Mouse (Mus musculus) MEL (cell line): ENCODE results near the gene Abca2. TPM values are rescaled to one million over a fixed set of nuclear protein-coding genes. Genes with fewer than 3 reads are reported as not detected.
A peak's percentile ranks its signal among the peaks of the same experiment; 100 is the strongest.

ENCODE experiments used
- DNase-seq: peaks from one replicate; pipeline ENCODE4 v3.0.0; 2011; ENCODE audit warnings: low read depth, low spot score
- H3K27ac ChIP-seq: 2 replicates; pipeline ENCODE4 v1.5.1; 2012; ENCODE audit warnings: low read depth, mild to moderate bottlenecking, control low read depth, low read length, moderate library complexity; ENCODE audit not compliant: control insufficient read depth
- H3K27me3 ChIP-seq, 2 experiments: fragments of 150-350 bp in 1 of 2; sonication (generic) in 1 of 2; 2 replicates each; pipeline ENCODE4 v1.6.1; 2012; ENCODE audit warnings: low read length in 2 of 2, mild to moderate bottlenecking in 2 of 2, improper control_type of control experiment in 1 of 2, moderate library complexity in 1 of 2; ENCODE audit not compliant: insufficient read depth in 2 of 2, control insufficient read depth in 1 of 2
- H3K36me3 ChIP-seq, 2 experiments: 2 replicates each; pipeline ENCODE4 v1.6.1; 2012 to 2014; ENCODE audit warnings: low read length in 2 of 2, improper control_type of control experiment in 1 of 2, inconsistent platforms in 1 of 2, mild to moderate bottlenecking in 1 of 2; ENCODE audit not compliant: insufficient read depth in 2 of 2, control insufficient read depth in 1 of 2
- H3K4me1 ChIP-seq, 2 experiments: fragments of 150-350 bp in 1 of 2; sonication (generic) in 1 of 2; 2 replicates each; pipeline ENCODE4 v1.6.1; 2012; ENCODE audit warnings: low read length in 2 of 2, improper control_type of control experiment in 1 of 2, mild to moderate bottlenecking in 1 of 2; ENCODE audit not compliant: insufficient read depth in 2 of 2, control insufficient read depth in 1 of 2
- H3K4me3 ChIP-seq, 2 experiments: fragments of 150-350 bp in 1 of 2; sonication (generic) in 1 of 2; 2 replicates each; pipeline ENCODE4 v1.5.1; 2012; ENCODE audit warnings: low read depth in 2 of 2, low read length in 2 of 2, mild to moderate bottlenecking in 2 of 2, moderate library complexity in 2 of 2, control low read depth in 1 of 2, improper control_type of control experiment in 1 of 2; ENCODE audit not compliant: control insufficient read depth in 1 of 2, insufficient read depth in 1 of 2
- H3K79me2 ChIP-seq: 2 replicates; pipeline ENCODE4 v1.6.1; 2012; ENCODE audit warnings: mild to moderate bottlenecking, low read length, moderate library complexity; ENCODE audit not compliant: control insufficient read depth, poor library complexity, insufficient read depth
- H3K9ac ChIP-seq: 2 replicates; pipeline ENCODE4 v1.6.1; 2012; ENCODE audit warnings: low read depth, mild to moderate bottlenecking, control low read depth, low read length, moderate library complexity; ENCODE audit not compliant: control insufficient read depth, poor library complexity, severe bottlenecking
- H3K9me3 ChIP-seq: fragments of 150-350 bp; sonication (generic); replicated peaks from 2 replicates; pipeline ENCODE4 v1.6.1; 2012; ENCODE audit warnings: mild to moderate bottlenecking, low read length, improper control_type of control experiment, moderate library complexity; ENCODE audit not compliant: insufficient read depth
- BHLHE40 ChIP-seq: IDR thresholded peaks from 2 replicates; pipeline ENCODE4 v1.6.1; 2012; ENCODE audit warnings: low read depth, mild to moderate bottlenecking, inconsistent platforms, low read length, improper control_type of control experiment, borderline replicate concordance
- CHD1 ChIP-seq: IDR thresholded peaks from 2 replicates; pipeline ENCODE4 v1.6.1; 2012; ENCODE audit warnings: low read depth, mild to moderate bottlenecking, inconsistent platforms, low read length, improper control_type of control experiment
- CHD2 ChIP-seq: IDR thresholded peaks from 2 replicates; pipeline ENCODE4 v1.6.1; 2011; ENCODE audit warnings: low read length, improper control_type of control experiment
- CTCF ChIP-seq, 3 experiments: IDR thresholded peaks in 2 of 3; conservative IDR thresholded peaks in 1 of 3; 2 replicates each; pipeline ENCODE4 v1.5.1; 2011 to 2012; ENCODE audit warnings: low read length in 3 of 3, low read depth in 2 of 3, mild to moderate bottlenecking in 2 of 3, improper control_type of control experiment in 1 of 3, inconsistent platforms in 1 of 3, mixed read lengths in 1 of 3, moderate library complexity in 1 of 3; ENCODE audit not compliant: control insufficient read depth in 1 of 3, insufficient read depth in 1 of 3, poor library complexity in 1 of 3, severe bottlenecking in 1 of 3
- ETS1 ChIP-seq: IDR thresholded peaks from 2 replicates; pipeline ENCODE4 v1.6.1; 2012; ENCODE audit warnings: low read depth, mild to moderate bottlenecking, inconsistent platforms, low read length, improper control_type of control experiment, moderate library complexity
- MXI1 ChIP-seq: IDR thresholded peaks from 2 replicates; pipeline ENCODE4 v1.6.1; 2011; ENCODE audit warnings: mild to moderate bottlenecking, low read depth, low read length, improper control_type of control experiment
- MYC ChIP-seq: IDR thresholded peaks from 2 replicates; pipeline ENCODE4 v1.6.1; 2011; ENCODE audit warnings: low read depth, mild to moderate bottlenecking, low read length, improper control_type of control experiment, moderate library complexity
- POLR2A ChIP-seq, 2 experiments: IDR thresholded peaks; 2 replicates each; pipeline ENCODE4 v1.6.1; 2011 to 2012; ENCODE audit warnings: low read length in 2 of 2, mild to moderate bottlenecking in 2 of 2, control low read depth in 1 of 2, improper control_type of control experiment in 1 of 2, low read depth in 1 of 2, moderate library complexity in 1 of 2; ENCODE audit not compliant: control insufficient read depth in 1 of 2, insufficient read depth in 1 of 2, poor library complexity in 1 of 2
- RAD21 ChIP-seq: IDR thresholded peaks from 2 replicates; pipeline ENCODE4 v1.6.1; 2011; ENCODE audit warnings: mild to moderate bottlenecking, low read depth, low read length, improper control_type of control experiment
- RCOR1 ChIP-seq: IDR thresholded peaks from 2 replicates; pipeline ENCODE4 v1.6.1; 2012; ENCODE audit warnings: low read depth, mild to moderate bottlenecking, inconsistent platforms, low read length, improper control_type of control experiment
- SMC3 ChIP-seq: IDR thresholded peaks from 2 replicates; pipeline ENCODE4 v1.6.1; 2011; ENCODE audit warnings: low read depth, low read length, improper control_type of control experiment
- ZC3H11A ChIP-seq: IDR thresholded peaks from 2 replicates; pipeline ENCODE4 v1.6.1; 2012; ENCODE audit warnings: low read depth, mild to moderate bottlenecking, inconsistent platforms, low read length, improper control_type of control experiment
- ZKSCAN1 ChIP-seq: IDR thresholded peaks from 2 replicates; pipeline ENCODE4 v1.6.1; 2012; ENCODE audit warnings: low read depth, mild to moderate bottlenecking, inconsistent platforms, low read length, improper control_type of control experiment, moderate library complexity
- ZNF384 ChIP-seq: IDR thresholded peaks from 2 replicates; pipeline ENCODE4 v1.6.1; 2012; ENCODE audit warnings: low read depth, mild to moderate bottlenecking, inconsistent platforms, low read length, improper control_type of control experiment
- polyA plus RNA-seq, 2 experiments: library from polyadenylated mRNA; stranded (reverse) in 1 of 2; unstranded in 1 of 2; fragments of >175 nt in 1 of 2; fragments of >200 nt in 1 of 2; gene quantifications; 2 replicates each; pipeline versions ENCODE4 v1.2.1 to v1.2.4; 2012; ENCODE audit warnings: low replicate concordance in 2 of 2, low read depth in 1 of 2; ENCODE audit not compliant: insufficient read length in 2 of 2, insufficient read depth in 1 of 2, missing spikeins in 1 of 2
- total RNA-seq: library from RNA; depleted of rRNA; stranded (reverse); fragments of 300-350 nt; gene quantifications from 2 replicates; pipeline ENCODE4 v1.2.3, GENCODE M21; 2012

Abca2 gene
- total and polyA plus RNA-seq, 3 experiments: 10.4 to 42.2 TPM; not detected in 1

- no peaks in the 10 kb centered on the region for H3K36me3 ChIP-seq
- H3K9me3 ChIP-seq: no peaks in the 10 kb centered on the region
- DNase-seq: peak; percentile 61
- peaks cover 2 to 7% of the 10 kb centered on the region in 2 experiments; a peak in 3 of 4 replicates for H3K27me3 ChIP-seq
- H3K4me1 ChIP-seq: no peaks in the 10 kb centered on the region
- no peak overlapping the region for H3K9ac ChIP-seq
- H3K79me2 ChIP-seq: no peaks in the 10 kb centered on the region
- TF ChIP-seq ZC3H11A: peak; percentile 65
- peak; percentile 66 for TF ChIP-seq SMC3
- TF ChIP-seq CTCF (IDR thresholded peaks at IDR 0.05 in 2 of 3, conservative IDR thresholded peaks at IDR 0.05 in 1 of 3; ENCODE audit: control insufficient read depth in 1 of 3, insufficient read depth in 1 of 3, low read depth in 2 of 3, low read length in 3 of 3, poor library complexity in 1 of 3, severe bottlenecking in 1 of 3): peak; percentile 70 to 82 (median 76)
- peak; percentile 78 for TF ChIP-seq RAD21
- no peak for TF ChIP-seq BHLHE40
- TF ChIP-seq RCOR1: no peak
- H3K27ac ChIP-seq: no peak overlapping the region
- no peak overlapping the region for H3K4me3 ChIP-seq
These were observed 54.5 kb downstream of the Abca2 start for GRCm38 (mm10) chr2:25482969-25483368.

GRCm38 (mm10) chr2:25484901-25485647, 56.6 kb downstream of the Abca2 start:
- no peak overlapping the region for H3K27ac ChIP-seq
- no peak for TF ChIP-seq CHD1
- no peak for TF ChIP-seq MXI1
- no peak for TF ChIP-seq ZKSCAN1
- TF ChIP-seq POLR2A (IDR thresholded peaks at IDR 0.05; ENCODE audit: control insufficient read depth in 1 of 2, insufficient read depth in 1 of 2, low read depth in 1 of 2, low read length in 2 of 2, poor library complexity in 1 of 2): no peak
- no peak for TF ChIP-seq RAD21
- no peak for TF ChIP-seq ETS1
- no peak for TF ChIP-seq CHD2
- TF ChIP-seq, all 39 proteins: peak for 0
- no peaks in the 10 kb centered on the region for H3K4me1 ChIP-seq
- H3K4me3 ChIP-seq: no peak overlapping the region
- no peaks in the 10 kb centered on the region for H3K79me2 ChIP-seq
- no peaks in the 10 kb centered on the region for H3K36me3 ChIP-seq
- H3K27me3 ChIP-seq: peaks cover 2 to 9% of the 10 kb centered on the region in 2 experiments; a peak in 3 of 4 replicates
- DNase-seq: no peak
- no peak overlapping the region for H3K9ac ChIP-seq
- no peaks in the 10 kb centered on the region for H3K9me3 ChIP-seq

- Histone ChIP-seq H3K4me1 (no peaks in the 10 kb centered on the region), H3K27ac (no peak overlapping the region), H3K79me2 (no peaks in the 10 kb centered on the region), H3K36me3 (no peaks in the 10 kb centered on the region), H3K4me3 (no peak overlapping the region), H3K9ac (no peak overlapping the region), H3K9me3 (no peaks in the 10 kb centered on the region), H3K27me3 (peaks cover 2 to 10% of the 10 kb centered on the region in 2 experiments; a peak in 3 of 4 replicates)
- TF ChIP-seq MYC (no peak), ZNF384 (no peak), BHLHE40 (no peak)
- DNase-seq: no peak
These were observed 59.6 kb downstream of the Abca2 start for GRCm38 (mm10) chr2:25487965-25488670.
